Mouse (Mus musculus): ENCODE measurements around the gene Ehd4. TPM values are rescaled to one million over a fixed set of nuclear protein-coding genes. Genes with fewer than 3 reads are reported as not detected.

Gene Ehd4
- total and polyA plus RNA-seq, 3 experiments = 15.8 to 35.5 TPM; not detected in 1

DNA sequence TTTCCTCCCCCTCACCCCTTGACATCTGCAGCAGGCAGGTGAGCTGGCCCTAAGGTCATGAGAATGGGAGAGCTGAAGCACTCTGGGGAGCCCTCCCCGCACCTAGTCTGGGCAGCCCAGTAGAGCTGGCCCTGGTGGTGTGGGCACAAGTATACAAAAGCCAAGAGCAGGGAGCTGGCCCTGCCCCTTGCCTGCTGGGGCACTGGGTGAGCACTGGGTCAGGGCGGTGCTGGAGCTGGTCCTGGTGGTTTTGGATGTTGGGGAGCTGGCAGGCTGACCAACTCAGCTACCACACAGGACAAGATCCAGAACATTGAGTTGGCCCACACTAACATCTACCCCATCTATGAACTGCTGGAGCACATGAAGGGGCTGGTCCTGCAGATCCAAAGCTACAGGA, 5.0 kb upstream of the Ehd4 start:
- H3K4me3 ChIP-seq (ENCODE audit: control insufficient read depth in 1 of 2, insufficient read depth in 1 of 2, low read depth in 2 of 2, low read length in 2 of 2) = no peak overlapping the region
- no peak for TF ChIP-seq CHD1 (IDR thresholded peaks at IDR 0.05; ENCODE audit: low read depth, low read length)
- TF ChIP-seq TBP (IDR thresholded peaks at IDR 0.05; ENCODE audit: low read depth, low read length) = no peak
- 0 out of 2 replicates have a peak, but pooled peaks have one; percentile 0 for TF ChIP-seq ZNF384 (IDR thresholded peaks at IDR 0.05; ENCODE audit: low read depth, low read length)
- TF ChIP-seq JUND (IDR thresholded peaks at IDR 0.05; ENCODE audit: low read depth, low read length) = no peak
- H3K27ac ChIP-seq (ENCODE audit: control insufficient read depth, low read depth, low read length) = no peak overlapping the region

DNA sequence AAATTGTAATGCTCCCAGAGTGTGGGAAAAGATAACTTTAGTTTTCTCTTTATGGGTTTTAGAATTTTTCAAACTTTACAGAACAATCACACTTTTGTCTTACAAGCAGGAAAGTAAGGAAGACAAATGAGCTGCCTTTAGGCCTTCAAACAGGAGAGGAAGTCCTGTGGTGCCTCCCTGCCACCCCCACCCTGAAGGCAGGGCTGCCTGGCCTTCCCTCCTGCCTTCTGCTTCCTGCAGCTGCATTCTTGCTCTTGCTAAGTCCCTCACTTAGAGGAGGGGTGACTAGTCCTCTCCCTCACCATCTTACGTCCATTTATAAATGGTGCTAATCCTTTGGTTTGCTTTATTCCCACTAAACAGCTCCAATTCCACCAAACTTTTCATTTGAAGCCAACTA, 4.4 kb upstream of the Ehd4 start:
- no peak overlapping the region for H3K27ac ChIP-seq (ENCODE audit: control insufficient read depth, low read depth, low read length)
- no peaks in the 10 kb centered on the region for H3K27me3 ChIP-seq (ENCODE audit: control insufficient read depth in 1 of 2, insufficient read depth in 2 of 2, low read length in 2 of 2)
- H3K36me3 ChIP-seq (ENCODE audit: control insufficient read depth in 1 of 2, insufficient read depth in 2 of 2, low read length in 2 of 2) = peaks cover 0 to 4% of the 10 kb centered on the region in 2 experiments; a peak in 1 of 4 replicates
- H3K9me3 ChIP-seq (replicated peaks; ENCODE audit: insufficient read depth, low read length) = no peaks in the 10 kb centered on the region
- peak; percentile 54 for DNase-seq (ENCODE audit: low read depth, low spot score)
- TF ChIP-seq POLR2A (IDR thresholded peaks at IDR 0.05; ENCODE audit: control insufficient read depth in 1 of 2, insufficient read depth in 1 of 2, low read depth in 1 of 2, low read length in 2 of 2, poor library complexity in 1 of 2) = no peak
- no peak for TF ChIP-seq ZC3H11A (IDR thresholded peaks at IDR 0.05; ENCODE audit: low read depth, low read length)
- TF ChIP-seq POLR2AphosphoS5 (IDR thresholded peaks at IDR 0.05; ENCODE audit: borderline replicate concordance, low read depth, low read length) = no peak
- 0 out of 2 replicates have a peak, but pooled peaks have one; percentile 22 for TF ChIP-seq ZNF384 (IDR thresholded peaks at IDR 0.05; ENCODE audit: low read depth, low read length)
- TF ChIP-seq USF2 (IDR thresholded peaks at IDR 0.05; ENCODE audit: borderline replicate concordance in 1 of 2, insufficient read depth in 1 of 2, low read depth in 1 of 2, low read length in 2 of 2) = no peak
- H3K9ac ChIP-seq (ENCODE audit: control insufficient read depth, low read depth, low read length, poor library complexity, severe bottlenecking) = no peak overlapping the region
- peaks cover 0 to 5% of the 10 kb centered on the region in 2 experiments; a peak in 1 of 4 replicates for H3K4me1 ChIP-seq (ENCODE audit: control insufficient read depth in 1 of 2, insufficient read depth in 2 of 2, low read length in 2 of 2)
- no peak overlapping the region for H3K4me3 ChIP-seq (ENCODE audit: control insufficient read depth in 1 of 2, insufficient read depth in 1 of 2, low read depth in 2 of 2, low read length in 2 of 2)
- H3K79me2 ChIP-seq (ENCODE audit: control insufficient read depth, insufficient read depth, low read length, poor library complexity) = peaks cover 4% of the 10 kb centered on the region; the same call in 1 of the 2 replicates

More for the DNA sequence above, 5.0 kb upstream of the Ehd4 start:
- DNase-seq (ENCODE audit: low read depth, low spot score) = no peak
- peaks cover 0 to 4% of the 10 kb centered on the region in 2 experiments; a peak in 1 of 4 replicates for H3K36me3 ChIP-seq (ENCODE audit: control insufficient read depth in 1 of 2, insufficient read depth in 2 of 2, low read length in 2 of 2)
- H3K4me1 ChIP-seq (ENCODE audit: control insufficient read depth in 1 of 2, insufficient read depth in 2 of 2, low read length in 2 of 2) = peaks cover 0 to 8% of the 10 kb centered on the region in 2 experiments; a peak in 1 of 4 replicates
- H3K9ac ChIP-seq (ENCODE audit: control insufficient read depth, low read depth, low read length, poor library complexity, severe bottlenecking) = no peak overlapping the region
- no peaks in the 10 kb centered on the region for H3K27me3 ChIP-seq (ENCODE audit: control insufficient read depth in 1 of 2, insufficient read depth in 2 of 2, low read length in 2 of 2)
- no peaks in the 10 kb centered on the region for H3K9me3 ChIP-seq (replicated peaks; ENCODE audit: insufficient read depth, low read length)
- H3K79me2 ChIP-seq (ENCODE audit: control insufficient read depth, insufficient read depth, low read length, poor library complexity) = no peaks in the 10 kb centered on the region

GRCm38 (mm10) chr2:120158016-120158415, 3.6 kb upstream of the Ehd4 start:
- no peak overlapping the region for H3K9ac ChIP-seq (ENCODE audit: control insufficient read depth, low read depth, low read length, poor library complexity, severe bottlenecking)
- TF ChIP-seq SIN3A (IDR thresholded peaks at IDR 0.05; ENCODE audit: low read length) = 0 out of 2 replicates have a peak, but pooled peaks have one; percentile 39
- TF ChIP-seq BHLHE40 (IDR thresholded peaks at IDR 0.05; ENCODE audit: borderline replicate concordance, low read depth, low read length) = no peak
- TF ChIP-seq RCOR1 (IDR thresholded peaks at IDR 0.05; ENCODE audit: low read depth, low read length) = no peak
- TF ChIP-seq CTCF (IDR thresholded peaks at IDR 0.05 in 2 of 3, conservative IDR thresholded peaks at IDR 0.05 in 1 of 3; ENCODE audit: control insufficient read depth in 1 of 3, insufficient read depth in 1 of 3, low read depth in 2 of 3, low read length in 3 of 3, poor library complexity in 1 of 3, severe bottlenecking in 1 of 3) = peak; percentile 20 to 56 (median 31); a peak in 4 of 6 replicates
- peak; percentile 42; the same call in 1 of the 2 replicates for TF ChIP-seq MAX (IDR thresholded peaks at IDR 0.05; ENCODE audit: low read length)

More at GRCm38 (mm10) chr2:120158016-120158415, 3.6 kb upstream of the Ehd4 start:
- H3K9me3 ChIP-seq (replicated peaks; ENCODE audit: insufficient read depth, low read length) = no peaks in the 10 kb centered on the region
- DNase-seq (ENCODE audit: low read depth, low spot score) = peak; percentile 74
- peaks cover 0 to 8% of the 10 kb centered on the region in 2 experiments; a peak in 2 of 4 replicates for H3K36me3 ChIP-seq (ENCODE audit: control insufficient read depth in 1 of 2, insufficient read depth in 2 of 2, low read length in 2 of 2)
- no peak overlapping the region for H3K27ac ChIP-seq (ENCODE audit: control insufficient read depth, low read depth, low read length)
- no peaks in the 10 kb centered on the region for H3K27me3 ChIP-seq (ENCODE audit: control insufficient read depth in 1 of 2, insufficient read depth in 2 of 2, low read length in 2 of 2)
- peaks cover 0 to 5% of the 10 kb centered on the region in 2 experiments; a peak in 2 of 4 replicates for H3K4me1 ChIP-seq (ENCODE audit: control insufficient read depth in 1 of 2, insufficient read depth in 2 of 2, low read length in 2 of 2)
- no peak overlapping the region for H3K4me3 ChIP-seq (ENCODE audit: control insufficient read depth in 1 of 2, insufficient read depth in 1 of 2, low read depth in 2 of 2, low read length in 2 of 2)
- H3K79me2 ChIP-seq (ENCODE audit: control insufficient read depth, insufficient read depth, low read length, poor library complexity) = peaks cover 8% of the 10 kb centered on the region
